Mouse (Mus musculus): ENCODE results near the gene Sult2b1.
A peak's percentile ranks its signal among the peaks of the same experiment; 100 is the strongest.

Gene Sult2b1

DNA sequence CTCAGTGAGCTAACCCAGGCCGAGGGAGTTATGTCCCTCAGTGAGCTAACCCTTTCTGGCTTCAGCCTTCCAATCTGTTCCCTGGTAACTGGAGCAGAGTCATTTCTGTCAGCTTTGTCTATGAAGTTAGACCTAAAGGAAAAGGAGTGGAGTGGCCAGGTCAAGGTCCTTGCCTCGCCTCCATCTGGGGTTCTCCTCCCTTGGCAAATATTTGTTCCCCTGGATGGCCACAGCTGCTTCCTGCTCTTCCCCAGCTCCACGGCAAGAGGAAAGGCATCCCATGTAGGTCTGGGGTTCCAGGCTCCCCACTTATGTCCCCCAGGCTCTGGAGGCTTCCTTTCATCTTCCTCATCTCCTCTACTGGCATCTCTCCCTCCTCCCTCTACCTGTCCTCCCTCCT, 56.8 kb downstream of the Sult2b1 start:
- DNase-seq (ENCODE audit: inconsistent age in 2 of 2, low spot score in 1 of 2): peak; percentile 4 to 21

DNA sequence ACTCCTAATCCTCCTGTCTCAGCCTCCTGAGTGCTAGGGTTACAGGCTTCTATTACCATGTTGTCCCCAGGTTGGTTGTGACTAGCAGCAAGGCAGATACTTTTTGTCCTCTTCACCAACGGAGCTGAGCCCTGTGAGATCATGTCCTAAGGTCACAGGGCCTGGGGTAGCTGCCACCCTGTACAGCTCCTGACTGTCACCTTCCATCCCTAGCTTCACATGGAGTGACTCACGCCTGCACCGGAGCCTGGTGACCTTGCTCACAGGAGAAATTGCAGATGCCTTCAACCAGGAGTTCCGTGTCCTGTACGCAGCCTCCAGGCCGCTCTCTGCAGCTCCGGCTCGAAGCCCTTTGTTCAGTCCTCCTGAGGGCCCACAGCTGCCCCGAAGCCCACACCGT, 58.0 kb downstream of the Sult2b1 start:
- peak; percentile 78 to 83 for DNase-seq (ENCODE audit: inconsistent age in 2 of 2, low spot score in 1 of 2)

GRCm38 (mm10) chr7:45725713-45726112, 58.8 kb downstream of the Sult2b1 start, which contains the start of gene Spaca4:
TSS of gene Spaca4 (minus strand) at chr7:45725813.
- no peak for DNase-seq (ENCODE audit: inconsistent age in 2 of 2, low spot score in 1 of 2)

DNA sequence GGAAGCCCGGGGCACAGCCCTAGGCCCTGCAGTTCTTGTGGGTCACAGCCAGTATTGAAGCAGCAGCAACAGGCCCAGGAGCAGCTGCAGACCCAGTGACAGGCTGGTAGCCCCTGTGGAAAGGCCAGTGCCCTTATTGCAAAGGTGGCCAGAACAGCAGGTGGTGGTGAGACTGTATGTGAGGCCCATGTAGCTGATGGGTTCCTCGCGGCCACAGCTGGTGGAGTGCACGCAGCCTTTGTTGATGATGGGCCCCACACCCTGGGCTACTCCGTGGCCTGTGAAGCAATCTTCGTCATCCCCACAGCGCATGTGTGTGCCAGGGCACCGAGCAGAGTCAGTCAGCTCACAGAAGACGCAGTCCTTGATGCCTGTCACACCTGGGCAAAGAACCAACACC, 59.3 kb downstream of the Sult2b1 start:
- DNase-seq (ENCODE audit: inconsistent age in 2 of 2, low spot score in 1 of 2): no peak

GRCm38 (mm10) chr7:45723781-45724180, 60.7 kb downstream of the Sult2b1 start:
- peak in 1 of 2 experiments; percentile 20 for DNase-seq (ENCODE audit: inconsistent age in 2 of 2, low spot score in 1 of 2)

DNA sequence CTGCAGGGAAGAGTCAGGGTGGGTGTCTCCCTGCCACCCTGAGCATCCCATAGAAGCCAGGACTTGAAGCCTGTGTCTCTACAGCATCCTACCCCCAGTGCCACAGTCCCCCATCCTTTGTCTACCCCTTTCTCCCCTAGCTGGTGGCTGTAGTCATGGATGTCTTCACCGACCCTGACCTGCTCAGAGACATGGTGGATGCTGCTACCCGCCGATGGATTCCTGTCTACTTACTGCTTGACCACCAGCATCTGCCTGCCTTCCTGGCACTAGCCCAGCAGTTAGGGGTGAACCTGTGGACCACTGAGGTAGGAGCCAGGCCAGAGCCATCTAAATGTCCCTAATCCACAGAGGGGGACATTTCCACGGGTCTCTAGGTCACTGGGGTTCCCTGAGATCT, 61.2 kb downstream of the Sult2b1 start:
- DNase-seq (ENCODE audit: inconsistent age in 2 of 2, low spot score in 1 of 2): peak in 1 of 2 experiments; percentile 12

GRCm38 (mm10) chr7:45722348-45722713, 62.1 kb downstream of the Sult2b1 start:
- peak in 1 of 2 experiments; percentile 21 for DNase-seq (ENCODE audit: inconsistent age in 2 of 2, low spot score in 1 of 2)

GRCm38 (mm10) chr7:45721642-45722347, 62.7 kb downstream of the Sult2b1 start:
- peak in 1 of 2 experiments; percentile 12 for DNase-seq (ENCODE audit: inconsistent age in 2 of 2, low spot score in 1 of 2)

GRCm38 (mm10) chr7:45721234-45721571, 63.3 kb downstream of the Sult2b1 start:
- DNase-seq (ENCODE audit: inconsistent age in 2 of 2, low spot score in 1 of 2): no peak

DNA sequence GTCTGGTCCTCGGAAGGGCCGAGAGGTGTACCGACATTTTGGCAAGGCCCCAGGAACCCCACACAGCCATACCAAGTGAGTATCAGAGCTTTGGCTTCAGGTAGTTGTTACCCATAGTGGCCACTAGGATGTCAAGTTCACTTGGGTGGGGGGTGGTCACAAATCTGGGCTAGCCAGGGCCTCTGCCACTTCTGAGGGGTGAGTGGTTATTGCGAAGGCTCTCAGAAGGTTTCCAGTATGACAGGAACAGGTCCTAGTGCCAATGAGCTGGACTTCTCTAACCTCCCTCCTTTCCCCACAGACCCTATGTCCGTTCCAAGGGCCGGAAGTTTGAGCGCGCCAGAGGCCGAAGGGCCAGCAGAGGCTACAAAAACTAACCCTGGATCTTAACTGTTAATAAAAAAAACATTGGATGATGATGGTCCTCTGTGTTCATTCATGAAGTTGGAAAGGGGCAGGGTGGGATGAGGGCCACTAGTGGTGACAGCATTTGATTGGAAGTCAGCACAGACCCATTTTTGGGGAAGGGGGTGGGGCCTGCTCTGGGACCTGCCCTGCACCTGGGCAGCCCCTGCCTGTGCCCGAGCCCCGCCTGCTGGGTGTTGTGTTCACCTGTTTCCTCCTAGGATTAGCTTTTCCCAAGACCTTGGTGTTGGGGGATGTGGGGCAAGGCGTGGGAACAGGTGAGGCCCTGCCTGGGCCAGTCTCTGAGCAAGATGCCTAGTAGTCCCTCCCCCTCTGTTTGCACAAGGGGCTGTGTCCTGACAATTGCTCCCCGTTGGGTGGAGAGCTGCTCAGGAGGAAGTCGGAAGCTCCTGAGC, 63.8 kb downstream of the Sult2b1 start, which contains the start of gene Fam83e:
Gene Fam83e (plus strand): TSS at position 800 of the 821 bp plus-strand sequence.
- DNase-seq (ENCODE audit: inconsistent age in 2 of 2, low spot score in 1 of 2): peak; percentile 21 to 46

DNA sequence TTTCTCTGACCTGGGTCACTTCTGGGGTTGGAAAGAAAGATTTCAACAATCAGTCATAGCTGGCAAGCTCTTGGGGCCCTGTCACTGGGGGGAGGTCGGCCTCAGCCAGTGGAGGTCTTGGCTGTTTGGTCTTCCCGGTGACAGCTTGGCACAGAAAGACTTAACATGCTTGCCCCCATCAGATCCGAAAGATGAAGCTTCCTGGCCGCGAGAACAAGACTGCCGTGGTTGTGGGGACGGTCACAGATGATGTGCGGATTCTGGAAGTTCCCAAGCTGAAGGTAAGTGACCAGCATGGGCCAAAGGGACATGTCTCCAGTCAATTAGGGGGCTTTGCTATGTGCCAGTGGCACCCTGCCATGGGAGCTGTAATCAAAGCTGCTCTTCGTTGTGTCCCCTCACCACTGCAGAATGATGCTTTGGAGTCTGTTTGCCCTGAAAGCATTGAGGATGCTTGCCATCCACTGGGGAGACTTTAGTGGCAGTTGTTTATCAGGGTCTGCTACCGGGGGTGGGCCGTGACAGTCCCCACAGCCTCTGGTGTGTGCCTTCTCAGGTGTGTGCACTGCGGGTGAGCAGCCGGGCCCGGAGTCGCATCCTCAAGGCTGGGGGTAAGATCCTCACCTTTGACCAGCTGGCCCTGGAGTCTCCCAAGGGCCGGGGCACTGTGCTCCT, 64.6 kb downstream of the Sult2b1 start:
- peak; percentile 21 to 46 for DNase-seq (ENCODE audit: inconsistent age in 2 of 2, low spot score in 1 of 2)

- DNase-seq (ENCODE audit: inconsistent age in 2 of 2, low spot score in 1 of 2): peak; percentile 29 to 54
Observed at GRCm38 (mm10) chr7:45719180-45719579, 65.3 kb downstream of the Sult2b1 start.

GRCm38 (mm10) chr7:45718331-45718730, 66.1 kb downstream of the Sult2b1 start:
- DNase-seq (ENCODE audit: inconsistent age in 2 of 2, low spot score in 1 of 2): no peak

DNA sequence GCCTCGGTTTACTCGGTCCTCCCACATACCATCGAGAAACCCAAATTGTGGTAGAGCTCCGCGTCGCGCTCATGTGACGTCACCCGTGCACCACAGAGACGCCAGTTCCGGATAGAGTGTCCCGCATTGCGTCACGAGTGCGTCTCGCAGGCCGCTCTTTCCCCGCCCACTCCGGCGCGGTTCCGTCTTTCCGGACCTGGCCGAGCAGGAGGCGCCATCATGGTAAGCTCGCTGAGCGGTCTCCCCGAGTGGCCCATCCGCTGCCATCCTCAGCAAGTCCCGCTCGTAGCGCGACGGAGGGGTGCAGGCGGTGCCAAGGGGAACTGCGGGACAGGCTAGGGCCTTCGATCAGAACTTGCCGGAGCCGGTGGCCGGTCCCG, 66.6 kb downstream of the Sult2b1 start, which contains the start of gene Sphk2:
Gene Sphk2 (minus strand): TSS at position 85 of the 380 bp plus-strand sequence.
- peak; percentile 98 to 99 for DNase-seq (ENCODE audit: inconsistent age in 2 of 2, low spot score in 1 of 2)

DNA sequence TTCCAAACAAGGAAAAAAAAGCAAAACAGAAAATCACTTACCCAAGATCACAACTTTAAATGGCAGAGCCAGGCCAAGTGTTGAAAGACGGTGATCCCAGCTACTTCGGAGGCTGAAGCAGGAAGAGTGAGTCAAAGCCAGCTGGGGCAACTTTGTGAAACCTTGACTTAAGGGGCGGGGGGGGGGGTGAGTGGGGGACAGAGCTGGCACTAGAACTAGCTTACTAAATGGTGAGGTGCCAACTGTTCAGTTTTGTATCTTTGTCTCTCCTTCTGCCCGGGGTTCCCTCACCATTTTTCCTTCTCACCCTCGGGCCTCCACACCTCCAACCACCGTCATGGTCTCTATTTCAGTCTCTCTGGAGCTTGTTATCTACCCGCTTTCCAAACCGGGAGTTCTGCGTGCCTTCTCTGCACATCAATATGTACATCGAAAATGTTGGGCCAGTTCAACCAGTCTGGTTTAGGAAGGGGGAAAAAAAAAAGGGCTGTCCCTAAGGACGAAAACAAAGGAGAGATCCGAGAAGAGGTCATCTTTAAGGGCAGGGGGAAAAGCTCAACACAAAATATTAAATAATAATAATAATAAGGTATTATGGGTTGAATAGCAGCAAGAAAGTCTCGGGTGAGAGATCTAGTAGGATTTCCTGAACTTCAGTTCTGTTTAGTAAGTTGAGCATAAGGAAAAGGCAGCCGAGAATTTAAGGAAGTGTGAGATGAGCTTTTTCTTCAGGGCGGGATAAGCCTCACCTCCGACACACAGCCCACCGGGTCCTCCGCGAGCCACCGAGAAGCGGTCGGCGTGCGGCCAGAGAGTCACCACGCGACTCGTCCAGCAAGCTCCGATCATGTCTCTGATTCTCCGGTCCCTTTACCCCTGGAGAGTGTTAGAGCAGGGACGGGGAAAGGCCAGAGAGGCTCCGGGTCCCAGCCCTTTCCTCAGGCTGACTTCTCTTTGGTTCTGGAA, 67.2 kb downstream of the Sult2b1 start:
- DNase-seq (ENCODE audit: inconsistent age in 2 of 2, low spot score in 1 of 2): peak; percentile 26 to 83

DNA sequence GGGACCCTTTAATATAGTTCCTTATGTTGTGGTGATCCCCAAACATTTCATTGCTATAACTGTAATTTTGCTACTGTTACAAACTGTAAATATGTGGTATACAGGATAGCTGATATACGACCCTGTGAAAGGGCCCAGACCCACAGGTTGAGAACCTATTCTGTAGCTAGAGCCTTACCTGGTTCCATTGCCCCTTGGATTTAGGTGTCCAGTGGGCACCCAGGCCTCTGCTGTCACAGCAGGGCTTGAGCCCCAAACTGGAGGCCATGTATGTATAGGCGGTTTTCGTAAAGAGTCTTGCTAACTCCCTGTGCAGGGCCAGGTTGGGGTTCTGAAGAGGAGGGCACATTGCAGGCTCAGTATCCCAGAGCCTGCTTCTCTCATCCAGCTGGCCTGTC, 68.0 kb downstream of the Sult2b1 start:
- peak in 1 of 2 experiments; percentile 18 for DNase-seq (ENCODE audit: inconsistent age in 2 of 2, low spot score in 1 of 2)

- peak; percentile 51 to 67 for DNase-seq (ENCODE audit: inconsistent age in 2 of 2, low spot score in 1 of 2)
Observed at GRCm38 (mm10) chr7:45715741-45716459, 68.6 kb downstream of the Sult2b1 start.

GRCm38 (mm10) chr7:45715090-45715708, 69.3 kb downstream of the Sult2b1 start, which contains the start of gene Rpl18:
TSS of gene Rpl18 (plus strand) at chr7:45715457.
- DNase-seq (ENCODE audit: inconsistent age in 2 of 2, low spot score in 1 of 2): peak; percentile 99

DNA sequence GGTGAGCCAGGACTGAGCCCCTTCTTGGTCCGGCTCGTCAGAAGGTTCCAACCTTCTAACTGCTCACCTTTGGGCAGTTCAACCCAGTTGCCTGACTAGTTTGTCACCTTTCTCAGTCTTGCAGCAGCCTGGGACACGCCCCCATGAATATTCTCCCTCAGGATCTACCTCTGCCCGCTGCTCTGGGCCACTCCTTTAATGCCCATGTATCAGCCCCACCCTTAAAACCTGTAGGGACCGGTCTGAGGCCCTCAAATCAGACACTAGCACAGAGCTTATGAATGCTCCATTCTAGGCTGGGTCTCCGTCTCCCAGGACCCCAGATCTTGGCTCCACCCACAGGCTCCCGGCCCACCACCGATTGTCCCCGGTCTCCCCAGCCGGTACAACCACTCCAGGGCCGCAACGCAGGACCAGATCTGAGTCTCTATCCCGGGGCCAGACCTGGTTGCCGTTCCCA, 69.8 kb downstream of the Sult2b1 start:
- no peak for DNase-seq (ENCODE audit: inconsistent age in 2 of 2, low spot score in 1 of 2)

All from adrenal gland, adult (tissue).